Mouse (Mus musculus): Measurements from ENCODE around the gene Sh3rf3. TPM values are rescaled to one million over a fixed set of nuclear protein-coding genes. Genes with fewer than 3 reads are reported as not detected.

Sh3rf3 gene
- total and polyA plus RNA-seq, 2 experiments from 2014 or later = 0.18 TPM; not detected in 1

DNA sequence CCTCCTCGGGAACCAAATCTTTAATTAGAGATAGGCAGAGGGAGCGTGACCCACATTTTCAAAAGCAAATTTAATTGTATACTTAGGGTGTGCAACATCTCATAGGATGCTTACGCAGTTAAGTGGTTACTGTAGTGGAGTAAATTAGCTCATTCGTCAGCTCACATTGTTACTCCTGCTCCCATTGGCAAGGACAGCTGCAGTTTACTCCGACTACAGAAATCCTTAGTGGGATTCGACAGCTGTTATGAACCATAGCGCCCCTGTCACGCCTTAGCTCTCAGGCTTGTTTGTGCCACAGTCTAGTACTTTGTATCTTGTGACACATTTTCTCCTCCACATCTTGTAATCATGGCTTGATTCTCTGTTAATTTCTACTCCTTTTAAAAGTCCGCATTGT is 200.5 kb downstream of the Sh3rf3 start:
- H3K9me3 ChIP-seq (replicated peaks; ENCODE audit: control insufficient read depth, low read length) = no peaks in the 10 kb centered on the region
- no peak for TF ChIP-seq EP300 (IDR thresholded peaks at IDR 0.05; ENCODE audit: low read depth)
- no peak for TF ChIP-seq CTCF (IDR thresholded peaks at IDR 0.05; ENCODE audit: low read depth)
- no peak overlapping the region for H3K4me2 ChIP-seq (ENCODE audit: low read depth, low read length)
- WGBS = 81% methylated on average over 9 of the region's 9 CpGs
- H3K9ac ChIP-seq (replicated peaks; ENCODE audit: low read depth, low read length) = no peak overlapping the region
- no peaks in the 10 kb centered on the region for H3K27me3 ChIP-seq (ENCODE audit: control insufficient read depth, insufficient read depth, low read length)
- ATAC-seq (ENCODE audit: insufficient read depth, low read depth) (no peak), DNase-seq (ENCODE audit: low spot score) (no peak)
- no peaks in the 10 kb centered on the region for H3K4me1 ChIP-seq (ENCODE audit: control insufficient read depth, insufficient read depth)
- no peak overlapping the region for H3K27ac ChIP-seq (ENCODE audit: low read depth)
- no peak overlapping the region for H3K4me3 ChIP-seq (ENCODE audit: low read depth, low read length)
- no peaks in the 10 kb centered on the region for H3K36me3 ChIP-seq (replicated peaks; ENCODE audit: control insufficient read depth, insufficient read depth, low read length)

DNA sequence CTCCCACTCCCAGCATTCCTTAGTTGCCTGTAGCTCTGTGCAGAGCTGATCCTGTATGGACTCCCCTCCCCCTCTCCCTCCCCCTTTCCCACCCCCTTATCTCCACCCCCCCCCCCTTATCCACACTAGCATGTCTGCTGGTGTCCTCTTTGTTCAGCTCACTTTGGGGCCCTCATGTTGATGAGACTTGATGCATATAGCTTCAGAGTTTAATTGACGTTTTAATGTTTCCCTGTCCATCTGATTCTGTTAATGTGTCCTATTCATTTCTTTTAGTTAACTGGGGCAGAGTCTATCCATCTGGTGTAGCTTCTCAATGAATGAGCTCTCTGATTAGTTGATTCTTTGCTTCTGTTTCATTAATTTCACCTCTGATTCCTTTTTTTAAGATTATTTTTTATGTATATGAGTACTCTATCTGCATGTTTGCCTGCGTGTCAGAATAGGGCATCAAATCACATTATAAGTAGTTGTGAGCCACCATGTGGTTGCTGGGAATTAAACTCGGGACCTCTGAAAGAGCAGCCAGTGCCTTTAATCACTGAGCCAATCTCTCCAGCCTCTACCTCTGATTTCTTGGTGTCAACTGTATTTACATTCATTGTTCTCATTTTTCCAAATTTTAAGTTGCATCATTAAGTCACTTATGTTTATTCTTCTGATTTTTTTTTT is 206.3 kb downstream of the Sh3rf3 start:
- Histone ChIP-seq H3K27me3 (ENCODE audit: control insufficient read depth, insufficient read depth, low read length) (no peaks in the 10 kb centered on the region), H3K27ac (ENCODE audit: low read depth) (no peak overlapping the region), H3K9me3 (replicated peaks; ENCODE audit: control insufficient read depth, low read length) (no peaks in the 10 kb centered on the region), H3K9ac (replicated peaks; ENCODE audit: low read depth, low read length) (no peak overlapping the region), H3K36me3 (replicated peaks; ENCODE audit: control insufficient read depth, insufficient read depth, low read length) (no peaks in the 10 kb centered on the region), H3K4me1 (ENCODE audit: control insufficient read depth, insufficient read depth) (no peaks in the 10 kb centered on the region), H3K4me2 (ENCODE audit: low read depth, low read length) (no peak overlapping the region), H3K4me3 (ENCODE audit: low read depth, low read length) (no peak overlapping the region)
- ATAC-seq (ENCODE audit: insufficient read depth, low read depth) = no peak
- 55% methylated on average over 3 of the region's 3 CpGs for WGBS
- DNase-seq (ENCODE audit: low spot score) = no peak
- TF ChIP-seq EP300 (IDR thresholded peaks at IDR 0.05; ENCODE audit: low read depth) (no peak), CTCF (IDR thresholded peaks at IDR 0.05; ENCODE audit: low read depth) (no peak)

DNA sequence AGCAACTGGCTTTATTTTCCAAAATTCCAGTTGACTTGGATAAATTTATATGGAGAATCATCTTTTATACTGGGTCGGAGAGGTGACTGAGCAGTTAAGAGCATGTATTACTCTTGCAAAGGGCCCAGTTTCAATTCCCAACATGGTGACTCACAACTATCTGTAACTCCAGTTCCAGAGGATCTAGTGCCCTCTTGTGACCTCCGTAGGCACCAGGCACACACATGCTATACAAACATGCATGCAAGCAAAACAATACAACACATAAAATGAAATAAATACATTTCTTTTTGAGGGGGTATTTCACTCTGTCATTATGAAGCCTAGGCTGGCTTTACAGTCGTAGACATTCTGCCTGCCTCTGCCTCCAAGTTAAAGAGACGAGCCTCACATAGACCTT is 237.3 kb downstream of the Sh3rf3 start:
- ATAC-seq (ENCODE audit: insufficient read depth, low read depth) = no peak
- no peak overlapping the region for H3K27ac ChIP-seq (ENCODE audit: low read depth)
- TF ChIP-seq CTCF (IDR thresholded peaks at IDR 0.05; ENCODE audit: low read depth) = no peak
- TF ChIP-seq EP300 (IDR thresholded peaks at IDR 0.05; ENCODE audit: low read depth) = no peak
- WGBS = 83% methylated on average over 4 of the region's 4 CpGs
- H3K9ac ChIP-seq (replicated peaks; ENCODE audit: low read depth, low read length) = no peak overlapping the region
- H3K4me3 ChIP-seq (ENCODE audit: low read depth, low read length) = no peak overlapping the region
- H3K4me1 ChIP-seq (ENCODE audit: control insufficient read depth, insufficient read depth) = no peaks in the 10 kb centered on the region
- no peak for DNase-seq (ENCODE audit: low spot score)
- H3K4me2 ChIP-seq (ENCODE audit: low read depth, low read length) = no peak overlapping the region
- no peaks in the 10 kb centered on the region for H3K9me3 ChIP-seq (replicated peaks; ENCODE audit: control insufficient read depth, low read length)
- H3K27me3 ChIP-seq (ENCODE audit: control insufficient read depth, insufficient read depth, low read length) = no peaks in the 10 kb centered on the region
- no peaks in the 10 kb centered on the region for H3K36me3 ChIP-seq (replicated peaks; ENCODE audit: control insufficient read depth, insufficient read depth, low read length)

DNA sequence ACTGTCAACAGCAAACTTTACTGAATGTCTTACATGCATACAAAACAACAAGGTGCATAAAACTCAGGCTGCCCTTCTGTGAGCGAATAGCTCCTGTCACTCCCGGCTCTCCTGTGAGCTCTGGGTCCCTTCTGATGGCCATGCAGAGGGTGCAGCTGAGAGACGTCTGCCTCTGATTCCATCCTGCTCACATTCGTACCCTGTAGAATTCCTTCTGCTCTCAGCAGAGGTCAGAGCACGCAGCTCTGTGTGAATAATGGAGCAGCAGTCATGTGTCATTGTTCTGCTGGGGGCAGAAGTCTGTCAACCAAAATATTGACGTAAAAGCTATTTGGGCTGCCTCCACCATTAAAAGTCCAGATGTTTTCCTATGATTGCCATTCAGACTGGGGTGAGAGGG is 243.1 kb downstream of the Sh3rf3 start:
- Histone ChIP-seq H3K9ac (replicated peaks; ENCODE audit: low read depth, low read length) (no peak overlapping the region), H3K4me1 (ENCODE audit: control insufficient read depth, insufficient read depth) (no peaks in the 10 kb centered on the region), H3K27me3 (ENCODE audit: control insufficient read depth, insufficient read depth, low read length) (no peaks in the 10 kb centered on the region), H3K9me3 (replicated peaks; ENCODE audit: control insufficient read depth, low read length) (no peaks in the 10 kb centered on the region), H3K4me2 (ENCODE audit: low read depth, low read length) (no peak overlapping the region), H3K36me3 (replicated peaks; ENCODE audit: control insufficient read depth, insufficient read depth, low read length) (no peaks in the 10 kb centered on the region), H3K27ac (ENCODE audit: low read depth) (no peak overlapping the region), H3K4me3 (ENCODE audit: low read depth, low read length) (no peak overlapping the region)
- TF ChIP-seq CTCF (IDR thresholded peaks at IDR 0.05; ENCODE audit: low read depth) = no peak
- no peak for TF ChIP-seq EP300 (IDR thresholded peaks at IDR 0.05; ENCODE audit: low read depth)
- WGBS = 47% methylated on average over 6 of the region's 6 CpGs
- ATAC-seq (ENCODE audit: insufficient read depth, low read depth) (no peak), DNase-seq (ENCODE audit: low spot score) (no peak)

DNA sequence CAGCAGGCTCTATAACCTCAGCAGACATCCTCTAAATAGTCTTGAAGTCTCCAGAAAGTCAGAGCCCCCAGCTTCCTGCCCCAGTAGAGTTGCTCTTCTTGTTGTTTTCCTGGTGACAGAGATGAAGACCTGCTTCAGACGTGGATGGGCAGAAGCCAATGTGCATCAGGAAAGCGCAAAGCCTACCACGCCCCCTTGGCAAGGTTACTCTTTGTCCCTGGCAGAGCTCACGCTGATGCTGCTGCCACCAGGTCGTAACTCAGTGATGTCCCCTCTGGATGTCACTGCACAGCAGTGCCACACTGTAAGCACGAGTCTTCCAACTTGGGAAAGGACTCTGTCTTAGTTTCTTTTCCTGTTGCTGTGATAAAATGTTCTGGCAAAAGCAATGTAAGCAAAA is 253.6 kb downstream of the Sh3rf3 start:
- Histone ChIP-seq H3K36me3 (replicated peaks; ENCODE audit: control insufficient read depth, insufficient read depth, low read length) (no peaks in the 10 kb centered on the region), H3K27me3 (ENCODE audit: control insufficient read depth, insufficient read depth, low read length) (no peaks in the 10 kb centered on the region), H3K4me2 (ENCODE audit: low read depth, low read length) (no peak overlapping the region), H3K27ac (ENCODE audit: low read depth) (no peak overlapping the region), H3K4me1 (ENCODE audit: control insufficient read depth, insufficient read depth) (no peaks in the 10 kb centered on the region), H3K4me3 (ENCODE audit: low read depth, low read length) (no peak overlapping the region), H3K9me3 (replicated peaks; ENCODE audit: control insufficient read depth, low read length) (no peaks in the 10 kb centered on the region), H3K9ac (replicated peaks; ENCODE audit: low read depth, low read length) (no peak overlapping the region)
- DNase-seq (ENCODE audit: low spot score) (no peak), ATAC-seq (ENCODE audit: insufficient read depth, low read depth) (no peak)
- WGBS = 63% methylated on average over 6 of the region's 6 CpGs
- TF ChIP-seq EP300 (IDR thresholded peaks at IDR 0.05; ENCODE audit: low read depth) (no peak), CTCF (IDR thresholded peaks at IDR 0.05; ENCODE audit: low read depth) (no peak)

DNA sequence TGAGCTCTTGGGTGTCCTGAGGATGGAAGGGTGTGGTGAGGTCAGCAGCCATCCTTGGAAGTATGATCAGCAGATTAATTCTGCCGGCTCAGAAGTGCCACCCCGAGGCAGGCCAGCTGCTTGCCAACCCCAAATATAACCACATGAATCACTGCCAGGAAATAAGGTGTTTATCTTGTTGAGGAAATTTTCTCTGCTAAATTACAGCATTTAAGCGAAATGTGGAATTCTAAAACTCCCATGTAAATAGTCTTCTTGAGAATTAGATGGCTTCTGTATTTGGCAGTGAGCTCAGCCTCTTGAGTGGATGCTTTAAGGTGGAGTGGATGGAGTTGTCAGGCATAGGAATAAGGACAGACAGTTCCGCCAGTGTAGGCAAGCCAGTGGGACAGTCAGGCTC is 259.7 kb downstream of the Sh3rf3 start:
- H3K9me3 ChIP-seq (replicated peaks; ENCODE audit: control insufficient read depth, low read length) = no peaks in the 10 kb centered on the region
- WGBS = 41% methylated on average over 4 of the region's 4 CpGs
- ATAC-seq (ENCODE audit: insufficient read depth, low read depth) (no peak), DNase-seq (ENCODE audit: low spot score) (no peak)
- no peak overlapping the region for H3K9ac ChIP-seq (replicated peaks; ENCODE audit: low read depth, low read length)
- H3K27ac ChIP-seq (ENCODE audit: low read depth) = no peak overlapping the region
- no peak overlapping the region for H3K4me3 ChIP-seq (ENCODE audit: low read depth, low read length)
- TF ChIP-seq CTCF (IDR thresholded peaks at IDR 0.05; ENCODE audit: low read depth) (no peak), EP300 (IDR thresholded peaks at IDR 0.05; ENCODE audit: low read depth) (no peak)
- H3K27me3 ChIP-seq (ENCODE audit: control insufficient read depth, insufficient read depth, low read length) = no peaks in the 10 kb centered on the region; the same call in 1 of the 2 replicates
- H3K4me2 ChIP-seq (ENCODE audit: low read depth, low read length) = no peak overlapping the region
- H3K4me1 ChIP-seq (ENCODE audit: control insufficient read depth, insufficient read depth) = no peaks in the 10 kb centered on the region
- no peaks in the 10 kb centered on the region for H3K36me3 ChIP-seq (replicated peaks; ENCODE audit: control insufficient read depth, insufficient read depth, low read length)
